In the genomic region with DNA sequence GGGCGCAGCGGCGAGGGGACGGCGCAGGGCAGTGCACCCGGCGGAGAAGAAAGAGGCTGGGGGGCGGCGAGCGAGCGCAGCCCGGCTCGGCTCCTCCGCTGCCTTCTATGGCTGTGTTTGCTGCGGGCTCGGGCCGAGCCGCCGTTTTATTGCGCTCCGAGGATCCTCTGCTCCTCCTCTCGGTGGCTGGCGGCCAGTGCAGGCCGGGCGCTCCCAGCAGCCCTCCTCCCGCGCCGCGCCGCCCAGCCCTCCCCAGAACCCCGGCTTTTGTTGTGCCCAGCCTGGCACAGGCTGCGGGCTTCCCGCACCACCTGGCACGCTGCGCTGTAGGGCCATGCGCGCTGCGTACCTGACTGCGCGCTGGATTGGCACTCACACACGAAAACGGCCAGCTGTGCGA, we compare ENCODE assay signal across 8 mouse cellular contexts. TPM values are rescaled to one million over a fixed set of nuclear protein-coding genes. Genes with fewer than 3 reads are reported as not detected.
DNase-seq lines count a peak whose midpoint lies in the region; ATAC-seq lines count a peak whose summit lies in the region.

No protein-coding gene starts in this region.

- peak; percentile 60 for DNase-seq in adrenal gland, adult 8-10 months
- DNase-seq in embryo, embryonic 11.5 days (ENCODE audit: low read depth, low spot score): peak; percentile 65
- DNase-seq in heart, adult 11 months: peak; percentile 99
- DNase-seq in kidney, adult 11 months: peak; percentile 61
- DNase-seq in limb, embryonic 10.5 days (ENCODE audit: low spot score): peak; percentile 89
- DNase-seq in skeletal muscle tissue, adult 2 months (ENCODE audit: low read depth, low spot score): peak; percentile 88

- H3K4me2 ChIP-seq in midbrain, embryonic 12.5 days (replicated peaks): peak overlapping the region; percentile 93

- peaks cover 45% of the 10 kb centered on the region for H3K4me1 ChIP-seq in limb, embryonic 10.5 days
- H3K4me1 ChIP-seq in midbrain, embryonic 12.5 days: peaks cover 24% of the 10 kb centered on the region

- no peaks in the 10 kb centered on the region for H3K9me3 ChIP-seq in limb, embryonic 10.5 days (replicated peaks)
- no peaks in the 10 kb centered on the region for H3K9me3 ChIP-seq in midbrain, embryonic 12.5 days

- WGBS in limb, embryonic 10.5 days: under 1% methylated on average over 43 of the region's 43 CpGs
- WGBS in midbrain, embryonic 12.5 days: 0% methylated on average over 28 of the region's 43 CpGs

- peaks cover 26% of the 10 kb centered on the region for H3K36me3 ChIP-seq in limb, embryonic 10.5 days
- no peaks in the 10 kb centered on the region for H3K36me3 ChIP-seq in midbrain, embryonic 12.5 days

- H3K27ac ChIP-seq in limb, embryonic 10.5 days: peak overlapping the region; percentile 98
- H3K27ac ChIP-seq in midbrain, embryonic 12.5 days (replicated peaks): peak overlapping the region; percentile 87

- H3K9ac ChIP-seq in midbrain, embryonic 12.5 days (replicated peaks): peak overlapping the region; percentile 91

- peak; percentile 95 for ATAC-seq in midbrain, embryonic 12.5 days (ENCODE audit: low FRiP score, low read depth)
- ATAC-seq in erythroid progenitor cell, adult 5-6 weeks (replicated peaks; ENCODE audit: low FRiP score, poor library complexity, severe bottlenecking): no peak

- H3K27me3 ChIP-seq in limb, embryonic 10.5 days (ENCODE audit: low read depth, poor library complexity, severe bottlenecking): no peaks in the 10 kb centered on the region
- 0 out of 2 replicates have a peak, but pooled peaks cover 4% of the 10 kb centered on the region for H3K27me3 ChIP-seq in midbrain, embryonic 12.5 days

- H3K4me3 ChIP-seq in limb, embryonic 10.5 days: peak overlapping the region; percentile 91
- H3K4me3 ChIP-seq in midbrain, embryonic 12.5 days: peak overlapping the region; percentile 80

RNA-seq across cellular contexts. Expression of a gene that starts 0.3 kb away (rescaled TPM):
- 100 to 1,000 TPM in 3 of 4 experiments, 10 to 100 TPM in 1; 95.5 to 261 (median 186) TPM for total RNA-seq in adrenal gland, adult 8-10 months (2022)
- polyA plus RNA-seq in limb, embryonic 10.5 days (2016; fragmentation: Nextera tagmentation; extraction: Ambion mirVana): 35.4 and 49.6 TPM in 2 replicates
- 49.4 and 50.3 TPM in 2 replicates for polyA plus RNA-seq in midbrain, embryonic 12.5 days (2016; fragmentation: Nextera tagmentation; extraction: Ambion mirVana)
- 11.3 and 14.1 TPM in 2 replicates for total RNA-seq in erythroid progenitor cell, adult 5-6 weeks (2015; ENCODE audit: low replicate concordance)
- 9.0 and 16.9 TPM in 2 replicates for total RNA-seq in erythroid progenitor cell, adult 5-6 weeks (2017; ENCODE audit: low replicate concordance)

RNA-seq across cellular contexts. Expression of a gene that starts 12.9 kb away (rescaled TPM):
- 1 to 10 TPM in 2 of 4 experiments, under 1 TPM in 2; 0.41 to 2.9 (median 1.6) TPM for total RNA-seq in adrenal gland, adult 8-10 months (2022)
- polyA plus RNA-seq in limb, embryonic 10.5 days (2016; fragmentation: Nextera tagmentation; extraction: Ambion mirVana): 0.61 and 1.1 TPM in 2 replicates
- polyA plus RNA-seq in midbrain, embryonic 12.5 days (2016; fragmentation: Nextera tagmentation; extraction: Ambion mirVana): 0.18 and 0.40 TPM in 2 replicates
- not detected in 2 replicates for total RNA-seq in erythroid progenitor cell, adult 5-6 weeks (2015; ENCODE audit: low replicate concordance)
- not detected in 2 replicates for total RNA-seq in erythroid progenitor cell, adult 5-6 weeks (2017; ENCODE audit: low replicate concordance)

RNA-seq across cellular contexts. Expression of a gene that starts 46.7 kb away (rescaled TPM):
- 100 to 1,000 TPM in 2 of 4 experiments, 10 to 100 TPM in 2; 88.8 to 112 (median 98.8) TPM for total RNA-seq in adrenal gland, adult 8-10 months (2022)
- polyA plus RNA-seq in limb, embryonic 10.5 days (2016; fragmentation: Nextera tagmentation; extraction: Ambion mirVana): 2.7 and 3.4 TPM in 2 replicates
- 1.7 and 1.8 TPM in 2 replicates for polyA plus RNA-seq in midbrain, embryonic 12.5 days (2016; fragmentation: Nextera tagmentation; extraction: Ambion mirVana)
- total RNA-seq in erythroid progenitor cell, adult 5-6 weeks (2015; ENCODE audit: low replicate concordance): 31.9 and 57.7 TPM in 2 replicates
- total RNA-seq in erythroid progenitor cell, adult 5-6 weeks (2017; ENCODE audit: low replicate concordance): 21.6 and 56.7 TPM in 2 replicates

Comparison
In these comparisons a context has a peak if more than half of its experiments do, and no peak if none do; other contexts are left out.
1. RNA of a gene that starts 0.3 kb away (total RNA-seq): 95.5 to 261 TPM in adrenal gland, adult 8-10 months; 9.0 to 16.9 TPM in erythroid progenitor cell, adult 5-6 weeks; every median in the first group is over 4 times any median in the second.
2. Peak in every context shown above with its lines, with median percentiles within 50 percentile points of each other: DNase-seq.